Mouse (Mus musculus) MEL (cell line): ENCODE results near the gene Slc25a12.

Source experiments
- EP300 ChIP-seq, 2 experiments: IDR thresholded peaks; 2 replicates each; pipeline ENCODE4 v1.6.1; 2011; ENCODE audit warnings: improper control_type of control experiment in 2 of 2, low read length in 2 of 2, low read depth in 1 of 2, mild to moderate bottlenecking in 1 of 2
- MAFK ChIP-seq: IDR thresholded peaks from 2 replicates; pipeline ENCODE4 v1.6.1; 2011; ENCODE audit warnings: low read depth, mild to moderate bottlenecking, low read length, improper control_type of control experiment, borderline replicate concordance
- MAX ChIP-seq: IDR thresholded peaks from 2 replicates; pipeline ENCODE4 v1.6.1; 2011; ENCODE audit warnings: low read length, improper control_type of control experiment
- MEF2A ChIP-seq: IDR thresholded peaks from 2 replicates; pipeline ENCODE4 v1.6.1; 2014; ENCODE audit warnings: low read depth, mild to moderate bottlenecking, inconsistent platforms, low read length, improper control_type of control experiment; ENCODE audit not compliant: poor library complexity, insufficient replicate concordance, severe bottlenecking; ENCODE audit errors: extremely low read depth
- NELFE ChIP-seq: IDR thresholded peaks from 2 replicates; pipeline ENCODE4 v1.6.1; 2011; ENCODE audit warnings: low read depth, low read length, improper control_type of control experiment

DNA sequence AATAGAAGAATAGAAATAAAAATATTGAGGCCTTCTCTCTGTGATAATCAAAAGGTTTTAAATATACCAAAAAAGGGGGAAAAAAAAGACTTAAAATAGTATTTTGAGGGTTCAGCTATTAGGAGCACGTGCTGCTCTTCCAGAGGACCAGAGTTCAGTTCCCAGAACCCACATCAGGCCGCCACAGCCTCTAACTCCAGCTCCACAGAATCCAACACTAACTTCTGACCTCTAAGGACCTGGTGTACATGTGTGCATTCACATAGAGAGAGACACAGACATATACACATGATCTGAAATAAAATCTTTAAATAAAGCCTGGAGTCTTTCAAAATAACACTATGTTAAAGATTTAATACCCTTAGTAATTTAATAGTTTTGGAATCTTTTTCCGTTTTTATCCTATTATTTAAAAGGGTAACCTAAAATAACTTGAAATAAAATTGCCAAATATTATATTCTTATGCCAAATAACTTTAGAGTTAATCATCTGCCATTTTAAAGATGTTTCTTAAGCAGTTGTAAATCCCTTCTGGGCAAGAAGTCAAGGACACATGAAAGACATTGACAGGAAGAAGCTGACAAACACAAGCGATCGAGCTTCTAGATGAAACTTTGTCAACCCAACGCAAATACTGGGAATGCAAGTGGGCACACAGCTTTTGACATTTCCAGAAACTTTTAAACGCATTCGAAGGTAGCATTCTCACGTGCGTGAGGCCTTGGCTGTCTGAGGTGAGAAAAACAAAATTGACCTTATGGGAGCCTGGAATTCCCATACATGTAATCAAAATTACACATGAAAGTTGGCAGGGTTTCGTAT lies 16.4 kb downstream of the Slc25a12 start:
- no peak for TF ChIP-seq MEF2A
- no peak for TF ChIP-seq MAFK
- no peak for TF ChIP-seq EP300 (IDR thresholded peaks at IDR 0.05; ENCODE audit: low read depth in 1 of 2, low read length in 2 of 2)
- no peak for TF ChIP-seq MAX
- no peak for TF ChIP-seq NELFE
